Mouse (Mus musculus): Measurements from ENCODE around the gene Rnf182.

- TF ChIP-seq CTCF (IDR thresholded peaks at IDR 0.05; ENCODE audit: borderline replicate concordance, insufficient read depth, low read length) (no peak), POLR2A (IDR thresholded peaks at IDR 0.05; ENCODE audit: low read depth, low read length) (no peak)
Observed at GRCm38 (mm10) chr13:43627922-43628321, 12.4 kb downstream of the Rnf182 start.
